ENCODE assay signal across 9 mouse cellular contexts in the genomic region with DNA sequence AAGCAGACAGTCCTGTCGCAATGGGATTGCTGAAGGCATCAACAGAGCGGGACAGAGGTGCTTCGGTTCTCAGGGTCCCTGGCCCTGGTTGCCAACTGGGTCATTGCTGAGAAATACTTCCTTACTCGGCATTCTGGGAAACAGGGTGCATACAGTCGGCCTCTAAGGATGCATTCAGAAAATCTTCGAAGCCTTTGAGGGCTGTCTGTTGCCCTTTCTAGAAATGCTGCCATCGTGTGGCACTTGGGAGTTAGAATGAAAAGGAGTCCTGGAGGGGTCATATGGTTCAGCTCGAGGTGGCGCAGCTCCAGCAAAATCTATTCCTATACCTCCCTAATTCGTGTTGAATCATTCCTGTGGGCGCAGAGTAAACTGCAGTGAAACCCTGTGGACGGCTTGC. TPM values are rescaled to one million over a fixed set of nuclear protein-coding genes. Genes with fewer than 3 reads are reported as not detected.
DNase-seq lines count a peak whose midpoint lies in the region.
"Had no signal": no experiment of that assay in that cellular context is flagged by ENCODE, and none has a peak within 500 bp of the region (broad histone marks: within the 10 kb centered on the region; RNA-seq: fewer than 3 reads in every experiment).

No protein-coding gene starts in this region.

- peak; percentile 23 to 26 for DNase-seq in frontal cortex, postnatal 36 days (ENCODE audit: low spot score in 2 of 2)
- DNase-seq in frontal cortex, postnatal 14 days (ENCODE audit: low spot score in 2 of 2): no peak
- peak; percentile 69 for DNase-seq in testis, postnatal 10 days (ENCODE audit: low spot score)
- no peak for DNase-seq in testis, postnatal 14 days (ENCODE audit: low spot score)
- DNase-seq in heart, postnatal 4 days: peak; percentile 19
- peak; percentile 13 for DNase-seq in lung, postnatal 25 days (ENCODE audit: low spot score)
- DNase-seq in spleen, postnatal 14 days (ENCODE audit: low spot score in 2 of 2): no peak
- no peak for DNase-seq in urinary bladder, postnatal 25 days (ENCODE audit: low spot score)

RNA-seq across cellular contexts. Expression of gene Spp1, which starts 2.0 kb away (rescaled TPM):
- under 1 TPM; 0.45 to 0.61 TPM for total RNA-seq in heart, postnatal 4 days (2021)
- total RNA-seq: G1E had no signal

RNA-seq across cellular contexts. Expression of gene Pkd2, which starts 26.4 kb away (rescaled TPM):
- total RNA-seq in heart, postnatal 4 days (2021): 10 to 100 TPM; 33.3 to 34.2 TPM

Comparison
In these comparisons a context has a peak if more than half of its experiments do, and no peak if none do; other contexts are left out.
1. DNase-seq: peak in frontal cortex, postnatal 36 days (2 of 2), testis, postnatal 10 days (single experiment), heart, postnatal 4 days (single experiment) and lung, postnatal 25 days (single experiment); none in frontal cortex, postnatal 14 days (0 of 2), testis, postnatal 14 days (single experiment), spleen, postnatal 14 days (0 of 2) and urinary bladder, postnatal 25 days (single experiment).